Mouse (Mus musculus): Measurements from ENCODE around the gene Dse. TPM values are rescaled to one million over a fixed set of nuclear protein-coding genes. Genes with fewer than 3 reads are reported as not detected.

Gene Dse
- polyA plus RNA-seq, 1 experiment from 2014 or later = 8.3 TPM

DNA sequence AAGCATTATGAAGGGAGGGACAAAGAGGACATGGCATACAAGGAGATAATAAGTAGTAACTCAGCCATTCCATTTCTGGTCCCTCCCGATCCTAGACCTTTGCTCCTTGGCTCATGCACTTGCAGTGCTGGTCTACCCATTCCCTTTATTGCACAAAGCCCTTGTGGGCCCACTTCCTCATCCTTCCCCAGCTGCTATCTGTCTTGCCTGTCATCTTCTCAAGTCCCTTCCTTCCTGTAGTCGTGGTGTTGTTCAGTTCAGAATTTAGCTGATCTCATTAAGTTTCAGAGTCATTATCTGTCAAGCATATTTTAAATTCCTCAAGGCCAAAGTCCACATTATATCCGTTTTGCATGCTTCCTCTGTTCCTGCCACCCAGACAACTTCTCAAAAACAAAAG is 9.5 kb downstream of the Dse start:
- H3K4me1 ChIP-seq (replicated peaks; ENCODE audit: control insufficient read depth, insufficient read depth) = no peaks in the 10 kb centered on the region; the same call in 1 of the 2 replicates
- H3K9ac ChIP-seq (ENCODE audit: low read length) = no peak overlapping the region
- ATAC-seq (ENCODE audit: low FRiP score, low TSS enrichment) (no peak), DNase-seq (ENCODE audit: low spot score) (no peak)
- H3K27me3 ChIP-seq (ENCODE audit: control insufficient read depth, insufficient read depth, low read length) = no peaks in the 10 kb centered on the region
- TF ChIP-seq CTCF (IDR thresholded peaks at IDR 0.05; ENCODE audit: low read depth) (no peak), EP300 (optimal IDR thresholded peaks at IDR 0.05) (no peak)
- H3K36me3 ChIP-seq (ENCODE audit: control insufficient read depth, insufficient read depth, low read length) = no peaks in the 10 kb centered on the region
- H3K4me3 ChIP-seq (ENCODE audit: low read depth, low read length) = no peak overlapping the region
- H3K27ac ChIP-seq (replicated peaks) = no peak overlapping the region
- no peaks in the 10 kb centered on the region for H3K9me3 ChIP-seq (ENCODE audit: control insufficient read depth, low read length)
- 18% methylated on average over 3 of the region's 3 CpGs for WGBS
- H3K4me2 ChIP-seq (replicated peaks; ENCODE audit: low read depth) = no peak overlapping the region

DNA sequence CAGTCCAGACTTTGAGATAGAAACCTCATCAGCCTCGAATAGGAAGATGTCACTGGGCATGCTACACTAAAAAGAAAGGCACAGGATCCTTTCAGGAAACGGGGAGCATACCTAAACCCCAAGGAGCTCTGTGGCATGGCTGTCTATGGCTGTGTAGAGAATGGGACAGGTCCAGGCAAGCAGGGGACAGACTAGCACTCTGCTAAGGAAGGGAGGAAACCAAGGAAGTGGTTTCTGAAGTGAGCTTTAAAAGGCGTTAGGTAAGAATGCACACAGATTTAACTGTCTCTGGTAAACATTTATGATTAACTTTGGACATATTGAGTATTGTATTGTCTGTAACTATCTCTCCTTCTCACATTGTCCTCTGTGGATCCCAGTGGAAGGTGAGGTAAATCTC is 10.2 kb downstream of the Dse start:
- ATAC-seq (ENCODE audit: low FRiP score, low TSS enrichment) = no peak
- no peak overlapping the region for H3K4me2 ChIP-seq (replicated peaks; ENCODE audit: low read depth)
- H3K27ac ChIP-seq (replicated peaks) = no peak overlapping the region

DNA sequence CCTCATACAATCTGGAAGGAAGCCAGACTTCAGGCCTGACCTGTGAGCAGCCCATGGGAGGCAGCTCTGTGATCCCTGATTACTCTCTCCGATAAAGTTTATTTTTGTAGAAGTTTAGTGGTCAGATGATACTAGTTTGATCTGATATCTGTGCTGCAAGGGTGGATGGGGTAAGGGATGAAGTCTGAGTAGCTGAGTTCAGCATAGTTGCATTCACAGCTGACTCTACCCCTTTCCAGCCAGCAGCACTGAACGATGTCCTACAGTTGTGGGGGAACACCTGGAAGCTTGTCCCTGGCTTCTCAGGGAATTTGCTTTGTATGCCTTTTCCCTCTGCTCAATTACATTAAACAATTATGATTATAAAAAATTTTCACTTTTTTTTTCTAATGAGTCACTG is 12.6 kb downstream of the Dse start:
- 48% methylated on average over 2 of the region's 2 CpGs for WGBS
- no peaks in the 10 kb centered on the region for H3K36me3 ChIP-seq (ENCODE audit: control insufficient read depth, insufficient read depth, low read length)
- H3K27me3 ChIP-seq (ENCODE audit: control insufficient read depth, insufficient read depth, low read length) = no peaks in the 10 kb centered on the region
- no peaks in the 10 kb centered on the region; the same call in 1 of the 2 replicates for H3K4me1 ChIP-seq (replicated peaks; ENCODE audit: control insufficient read depth, insufficient read depth)
- H3K4me3 ChIP-seq (ENCODE audit: low read depth, low read length) = no peak overlapping the region
- DNase-seq (ENCODE audit: low spot score) (no peak), ATAC-seq (ENCODE audit: low FRiP score, low TSS enrichment) (no peak)
- H3K4me2 ChIP-seq (replicated peaks; ENCODE audit: low read depth) = no peak overlapping the region
- no peaks in the 10 kb centered on the region for H3K9me3 ChIP-seq (ENCODE audit: control insufficient read depth, low read length)
- H3K27ac ChIP-seq (replicated peaks) = no peak overlapping the region
- no peak for TF ChIP-seq EP300 (optimal IDR thresholded peaks at IDR 0.05)
- no peak overlapping the region for H3K9ac ChIP-seq (ENCODE audit: low read length)

More for the DNA sequence above, 10.2 kb downstream of the Dse start:
- Histone ChIP-seq H3K4me3 (ENCODE audit: low read depth, low read length) (no peak overlapping the region), H3K27me3 (ENCODE audit: control insufficient read depth, insufficient read depth, low read length) (no peaks in the 10 kb centered on the region), H3K9ac (ENCODE audit: low read length) (no peak overlapping the region), H3K36me3 (ENCODE audit: control insufficient read depth, insufficient read depth, low read length) (no peaks in the 10 kb centered on the region), H3K9me3 (ENCODE audit: control insufficient read depth, low read length) (no peaks in the 10 kb centered on the region), H3K4me1 (replicated peaks; ENCODE audit: control insufficient read depth, insufficient read depth) (no peaks in the 10 kb centered on the region; the same call in 1 of the 2 replicates)
- TF ChIP-seq EP300 (optimal IDR thresholded peaks at IDR 0.05) = no peak
- TF ChIP-seq CTCF (IDR thresholded peaks at IDR 0.05; ENCODE audit: low read depth) = no peak
- 51% methylated on average over 3 of the region's 3 CpGs for WGBS
- DNase-seq (ENCODE audit: low spot score) = no peak

DNA sequence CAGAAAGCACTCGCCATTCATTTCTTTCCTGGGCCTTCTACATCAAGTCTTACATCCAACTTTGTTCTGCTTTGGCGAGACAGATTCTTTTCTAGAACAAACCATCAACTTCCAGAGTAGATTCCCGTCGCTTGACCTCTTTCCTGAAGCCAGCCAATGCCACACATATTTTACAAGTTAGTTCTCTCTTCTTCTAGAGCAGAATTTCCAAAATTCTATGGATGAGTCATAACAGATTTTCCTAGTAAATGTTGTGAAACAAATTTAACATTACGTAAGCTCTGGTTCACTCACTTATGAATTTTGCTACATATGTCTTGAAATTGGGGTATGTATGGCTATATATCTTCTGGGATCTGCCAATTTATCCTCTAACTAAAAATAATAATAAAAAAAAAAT is 13.0 kb downstream of the Dse start:
- H3K4me1 ChIP-seq (replicated peaks; ENCODE audit: control insufficient read depth, insufficient read depth) = no peaks in the 10 kb centered on the region; the same call in 1 of the 2 replicates
- H3K27me3 ChIP-seq (ENCODE audit: control insufficient read depth, insufficient read depth, low read length) = no peaks in the 10 kb centered on the region
- WGBS = 73% methylated on average over 5 of the region's 5 CpGs
- DNase-seq (ENCODE audit: low spot score) = no peak
- TF ChIP-seq CTCF (IDR thresholded peaks at IDR 0.05; ENCODE audit: low read depth) (no peak), EP300 (optimal IDR thresholded peaks at IDR 0.05) (no peak)
- H3K9me3 ChIP-seq (ENCODE audit: control insufficient read depth, low read length) = no peaks in the 10 kb centered on the region
- H3K9ac ChIP-seq (ENCODE audit: low read length) = no peak overlapping the region
- H3K4me2 ChIP-seq (replicated peaks; ENCODE audit: low read depth) = no peak overlapping the region
- no peaks in the 10 kb centered on the region for H3K36me3 ChIP-seq (ENCODE audit: control insufficient read depth, insufficient read depth, low read length)
- no peak for ATAC-seq (ENCODE audit: low FRiP score, low TSS enrichment)
- no peak overlapping the region for H3K27ac ChIP-seq (replicated peaks)
- no peak overlapping the region for H3K4me3 ChIP-seq (ENCODE audit: low read depth, low read length)

DNA sequence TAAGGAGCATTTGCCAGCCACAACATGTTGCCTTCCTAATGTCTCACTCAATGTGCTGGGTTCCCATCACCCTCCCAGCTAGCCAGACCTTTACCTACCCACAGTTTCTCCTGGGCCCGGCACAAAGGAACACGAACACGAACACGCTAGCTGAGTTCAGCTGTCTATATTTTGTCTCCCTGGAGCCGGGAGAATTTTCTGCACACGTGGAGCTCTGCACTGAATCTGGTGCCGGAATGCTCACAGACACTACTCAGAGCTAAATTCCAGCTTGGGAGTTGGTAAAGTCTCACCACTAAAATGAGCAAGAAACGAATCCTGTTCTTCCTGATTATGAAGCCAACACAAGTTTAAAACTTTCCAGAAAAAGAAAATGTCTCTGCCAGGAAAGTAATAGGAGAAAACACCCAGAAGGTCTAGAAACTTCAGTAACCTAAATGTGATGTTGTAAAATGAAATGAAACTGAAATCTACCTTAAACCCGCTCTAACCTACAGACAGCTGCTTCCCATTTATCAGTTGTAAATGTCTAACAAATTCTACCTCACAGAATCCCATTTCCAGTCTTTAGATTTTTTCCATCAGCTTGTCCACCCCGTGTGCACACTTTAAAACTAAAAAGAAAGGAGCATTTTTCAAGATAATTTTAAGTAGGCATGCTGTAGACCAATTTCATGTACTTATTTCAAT is 20.8 kb downstream of the Dse start:
- Histone ChIP-seq H3K27ac (replicated peaks) (peak overlapping the region; percentile 45; the same call in 1 of the 2 replicates), H3K36me3 (ENCODE audit: control insufficient read depth, insufficient read depth, low read length) (no peaks in the 10 kb centered on the region), H3K4me1 (replicated peaks; ENCODE audit: control insufficient read depth, insufficient read depth) (peaks cover 2% of the 10 kb centered on the region; the same call in 1 of the 2 replicates), H3K4me3 (ENCODE audit: low read depth, low read length) (peak overlapping the region; percentile 12; the same call in 1 of the 2 replicates), H3K4me2 (replicated peaks; ENCODE audit: low read depth) (peak overlapping the region; percentile 20), H3K27me3 (ENCODE audit: control insufficient read depth, insufficient read depth, low read length) (no peaks in the 10 kb centered on the region), H3K9me3 (ENCODE audit: control insufficient read depth, low read length) (no peaks in the 10 kb centered on the region), H3K9ac (ENCODE audit: low read length) (no peak overlapping the region)
- ATAC-seq (ENCODE audit: low FRiP score, low TSS enrichment) (no peak), DNase-seq (ENCODE audit: low spot score) (no peak)
- TF ChIP-seq EP300 (optimal IDR thresholded peaks at IDR 0.05) (no peak), CTCF (IDR thresholded peaks at IDR 0.05; ENCODE audit: low read depth) (no peak)
- 43% methylated on average over 10 of the region's 10 CpGs for WGBS

DNA sequence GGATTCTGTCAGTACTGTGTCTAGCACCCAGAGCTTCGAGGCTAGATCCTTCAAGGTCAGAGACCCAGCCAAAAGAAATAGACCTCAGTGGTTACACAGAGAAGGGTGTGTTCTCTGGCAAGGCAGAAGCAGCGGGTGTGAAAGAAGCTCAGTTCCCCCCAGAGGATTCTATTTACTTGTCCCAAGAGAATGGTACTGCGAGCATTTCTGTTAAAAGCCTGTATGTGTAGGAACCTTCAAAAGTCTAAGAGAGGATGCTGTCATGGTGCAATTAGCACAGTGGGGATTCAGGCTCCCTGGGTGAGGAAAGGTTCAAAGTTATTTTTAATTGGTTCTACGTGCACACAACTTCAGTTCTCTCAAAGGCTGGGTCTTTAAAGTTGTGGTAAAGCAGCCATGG is 22.0 kb downstream of the Dse start:
- ATAC-seq (ENCODE audit: low FRiP score, low TSS enrichment) (no peak), DNase-seq (ENCODE audit: low spot score) (no peak)
- TF ChIP-seq EP300 (optimal IDR thresholded peaks at IDR 0.05) = no peak
- TF ChIP-seq CTCF (IDR thresholded peaks at IDR 0.05; ENCODE audit: low read depth) = no peak
- Histone ChIP-seq H3K4me2 (replicated peaks; ENCODE audit: low read depth) (no peak overlapping the region), H3K27ac (replicated peaks) (no peak overlapping the region), H3K27me3 (ENCODE audit: control insufficient read depth, insufficient read depth, low read length) (no peaks in the 10 kb centered on the region), H3K36me3 (ENCODE audit: control insufficient read depth, insufficient read depth, low read length) (no peaks in the 10 kb centered on the region), H3K9ac (ENCODE audit: low read length) (no peak overlapping the region), H3K4me1 (replicated peaks; ENCODE audit: control insufficient read depth, insufficient read depth) (peaks cover 2% of the 10 kb centered on the region; the same call in 1 of the 2 replicates), H3K9me3 (ENCODE audit: control insufficient read depth, low read length) (no peaks in the 10 kb centered on the region), H3K4me3 (ENCODE audit: low read depth, low read length) (no peak overlapping the region)
- WGBS = 65% methylated on average over 4 of the region's 4 CpGs
